Mouse (Mus musculus) stomach, postnatal 0 days (tissue): ENCODE measurements around the gene Aatk.

Experiments used
- CTCF ChIP-seq: IDR thresholded peaks from 2 replicates; pipeline ENCODE4 v1.5.1; 2016; ENCODE audit warnings: antibody characterized with exemption, low read depth, mild to moderate bottlenecking, moderate library complexity
- EP300 ChIP-seq: optimal IDR thresholded peaks from 2 replicates; pipeline ENCODE3; 2016; ENCODE audit warnings: antibody characterized with exemption

DNA sequence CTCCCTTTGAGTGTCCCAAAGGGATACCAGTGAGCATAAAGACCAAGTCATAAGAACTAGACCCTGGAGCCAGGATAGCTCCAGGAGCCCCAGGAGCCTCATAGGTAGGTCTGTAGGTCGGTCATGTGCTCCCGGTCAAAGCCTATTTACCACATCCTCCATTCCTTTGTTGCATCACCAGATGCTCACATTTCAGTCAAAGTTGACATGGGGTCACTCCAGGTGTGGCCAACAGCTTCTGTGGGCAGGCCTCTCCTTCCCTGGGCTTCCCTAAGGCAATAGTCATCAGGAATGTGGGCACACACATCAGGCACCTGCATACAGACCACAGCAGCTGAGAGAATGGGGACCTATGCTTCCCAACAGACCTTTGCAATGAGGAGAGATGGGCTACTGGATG, 79.1 kb downstream of the Aatk start:
- no peak for TF ChIP-seq CTCF
- TF ChIP-seq EP300 = no peak
